Mouse (Mus musculus): ENCODE data around the gene Igfbp1. TPM values are rescaled to one million over a fixed set of nuclear protein-coding genes. Genes with fewer than 3 reads are reported as not detected.

Igfbp1 gene
- total RNA-seq, 2 experiments from 2014 or later, result 0.42 TPM; not detected in 1

DNA sequence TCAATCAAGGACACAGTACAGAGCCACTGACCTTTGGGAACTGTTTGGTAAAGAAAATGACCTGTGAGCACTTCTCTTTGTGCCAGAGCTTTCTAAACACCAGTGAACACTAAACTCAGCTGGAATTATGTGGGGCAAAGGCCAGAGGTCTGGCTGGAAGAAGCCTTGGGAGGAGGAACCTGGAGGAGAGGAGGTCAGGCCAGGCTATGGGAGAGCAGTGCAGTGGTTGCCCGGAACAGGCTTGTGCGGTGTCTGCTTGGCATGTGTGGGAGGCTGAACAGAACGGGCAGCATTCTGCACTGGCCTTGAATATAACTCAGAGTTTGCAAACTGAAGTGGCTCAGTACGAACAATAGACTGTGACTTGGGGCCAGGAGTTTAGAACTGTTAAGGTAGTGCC is 32.4 kb downstream of the Igfbp1 start:
- DNase-seq (ENCODE audit: low spot score in 2 of 2), result no peak

GRCm38 (mm10) chr11:7231958-7232357 is 34.4 kb downstream of the Igfbp1 start:
- DNase-seq (ENCODE audit: low spot score in 2 of 2), result no peak

- no peak for DNase-seq (ENCODE audit: low spot score in 2 of 2)
These were observed 35.8 kb downstream of the Igfbp1 start for GRCm38 (mm10) chr11:7233333-7233732.

- no peak for DNase-seq (ENCODE audit: low spot score in 2 of 2)
These were observed 36.9 kb downstream of the Igfbp1 start for GRCm38 (mm10) chr11:7234436-7234835.

DNA sequence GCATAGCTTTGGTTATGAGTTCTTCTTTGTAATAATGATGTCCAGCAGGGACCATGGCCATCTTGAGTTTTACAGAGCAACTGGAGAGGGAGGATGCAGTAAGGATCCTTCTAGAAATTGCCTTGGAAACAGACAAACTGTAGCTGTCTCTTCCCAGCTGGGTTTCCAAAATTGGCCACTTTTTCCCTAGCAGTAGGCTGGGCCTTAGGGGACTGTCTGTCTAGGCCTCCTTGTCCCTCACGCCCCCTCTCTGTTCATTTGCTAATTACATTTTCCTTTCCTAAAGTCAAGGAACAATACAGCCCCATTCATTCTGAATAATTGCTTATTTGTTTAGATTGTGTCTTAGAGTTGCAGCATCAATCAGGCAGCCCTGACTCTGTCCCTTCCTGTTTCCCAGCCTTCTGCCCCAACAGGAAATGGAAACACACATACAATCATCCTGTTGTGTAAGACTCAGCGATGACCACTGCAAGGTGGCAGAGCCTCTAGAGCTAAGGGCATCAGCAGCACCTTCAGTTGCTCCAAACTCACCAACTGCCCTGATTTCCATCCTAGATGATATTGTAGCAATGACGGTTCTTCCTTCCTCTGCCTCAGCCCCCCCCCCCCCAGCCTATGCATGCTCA is 37.5 kb downstream of the Igfbp1 start:
- no peak for DNase-seq (ENCODE audit: low spot score in 2 of 2)

- DNase-seq (ENCODE audit: low spot score in 2 of 2), result no peak
These were observed 39.2 kb downstream of the Igfbp1 start for GRCm38 (mm10) chr11:7236751-7237150.

DNA sequence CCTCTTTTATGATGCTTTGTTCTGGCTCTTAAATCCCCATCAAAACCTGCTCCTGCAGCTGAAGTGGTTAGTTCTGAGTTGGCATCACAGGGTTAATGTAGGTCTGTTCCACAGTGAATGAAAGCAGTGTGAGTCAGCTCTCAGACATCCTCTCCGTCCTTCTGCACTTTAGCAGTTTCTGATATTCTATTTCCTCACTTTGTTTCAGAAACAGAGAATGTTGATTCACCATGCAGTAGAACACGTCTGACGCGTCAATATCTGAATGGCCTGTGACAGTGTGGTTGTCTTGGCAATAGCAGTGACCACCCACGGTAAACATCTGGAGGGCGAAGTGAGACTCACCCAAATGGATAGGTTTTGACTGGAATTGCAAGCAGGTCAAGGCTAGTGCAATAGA is 40.1 kb downstream of the Igfbp1 start:
- DNase-seq (ENCODE audit: low spot score in 2 of 2), result no peak

DNA sequence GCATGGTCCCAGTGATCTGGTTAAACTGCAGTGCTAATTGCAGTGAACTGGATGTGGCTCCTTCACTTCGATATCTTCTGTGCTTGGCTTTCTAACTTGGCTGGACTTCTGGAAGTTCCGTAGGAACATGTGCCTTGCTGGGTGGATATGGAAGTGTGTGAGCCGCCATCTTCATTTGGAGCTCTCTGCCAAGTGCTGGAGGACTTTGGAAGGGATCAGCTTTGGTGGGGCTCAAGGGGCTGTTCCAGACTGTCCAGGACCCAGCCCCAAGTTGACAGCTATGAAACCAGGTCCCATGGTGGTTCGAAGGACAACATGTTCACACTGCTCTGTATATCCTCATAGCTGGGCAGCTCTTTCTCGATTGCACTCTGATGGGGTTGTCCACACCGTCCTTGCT is 41.0 kb downstream of the Igfbp1 start:
- DNase-seq (ENCODE audit: low spot score in 2 of 2), result no peak

GRCm38 (mm10) chr11:7239041-7239740 is 41.6 kb downstream of the Igfbp1 start:
- no peak for DNase-seq (ENCODE audit: low spot score in 2 of 2)

DNA sequence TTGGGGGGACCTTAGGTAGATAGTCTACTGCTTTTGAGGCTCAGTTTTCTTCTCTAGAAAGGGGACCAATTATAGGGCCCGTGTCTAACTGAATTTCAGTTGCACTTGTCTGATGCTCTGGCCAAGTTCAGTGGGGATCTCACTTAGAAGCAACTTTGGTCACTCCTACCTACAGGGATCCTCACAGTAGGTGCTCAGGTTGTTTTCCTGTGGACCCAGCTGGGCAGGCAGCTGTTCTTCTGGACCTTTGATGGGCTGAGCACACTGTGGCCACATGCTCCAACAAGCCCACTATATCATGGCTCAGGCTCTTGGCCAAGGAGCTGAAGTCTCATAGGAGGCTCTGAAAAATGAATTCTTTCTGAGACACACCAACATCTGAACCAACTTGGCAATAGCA is 47.2 kb downstream of the Igfbp1 start:
- no peak for DNase-seq (ENCODE audit: low spot score in 2 of 2)

DNA sequence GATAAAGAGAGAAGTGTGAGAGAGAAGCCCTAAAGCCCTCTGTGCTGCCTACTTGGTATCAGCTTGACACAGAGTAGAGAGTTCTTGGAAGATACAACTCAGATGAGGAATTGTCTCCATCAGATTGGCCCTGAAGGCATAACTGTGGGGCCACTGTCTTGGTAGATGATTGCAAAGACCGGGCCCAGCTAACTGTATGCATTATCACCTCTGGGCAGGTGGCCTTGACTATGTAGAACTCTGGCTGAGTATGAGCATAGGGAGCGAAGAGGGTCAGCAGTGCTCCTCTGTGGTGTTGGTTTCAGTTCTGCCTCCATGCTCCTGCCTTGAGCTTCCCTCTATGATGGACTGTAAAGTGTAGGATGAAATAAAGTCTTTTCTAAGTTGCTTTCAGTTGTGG is 52.8 kb downstream of the Igfbp1 start:
- DNase-seq (ENCODE audit: low spot score in 2 of 2), result no peak

GRCm38 (mm10) chr11:7250870-7251269 is 53.3 kb downstream of the Igfbp1 start:
- DNase-seq (ENCODE audit: low spot score in 2 of 2), result no peak

Other genes with a start within 250 kb of the Igfbp1 start
- 100 to 1,000 TPM; 191 to 208 TPM for gene Adcy1, start 134.3 kb upstream of the Igfbp1 start, total RNA-seq (2021)
- not detected for gene Gm11985, start 9.2 kb upstream of the Igfbp1 start, total RNA-seq (2021)
- gene Igfbp3, start 16.1 kb downstream of the Igfbp1 start, total RNA-seq (2021), result 10 to 100 TPM; 22.4 to 28.8 TPM

Measured in layer of hippocampus, postnatal 10 days (tissue).